Mouse (Mus musculus) bone marrow macrophage, adult 2 months (primary cell): Measurements from ENCODE around the gene Zfp800. TPM values are rescaled to one million over a fixed set of nuclear protein-coding genes. Genes with fewer than 3 reads are reported as not detected.

Source experiments
- H3K27ac ChIP-seq: 2 replicates; pipeline ENCODE4 v1.5.1; 2012; ENCODE audit warnings: low read depth, low read length; ENCODE audit not compliant: insufficient read depth
- H3K4me1 ChIP-seq: 2 replicates; pipeline ENCODE4 v1.6.1; 2012; ENCODE audit warnings: low read length; ENCODE audit not compliant: control insufficient read depth, insufficient read depth
- H3K4me3 ChIP-seq: 2 replicates; pipeline ENCODE4 v1.5.1; 2012; ENCODE audit warnings: mild to moderate bottlenecking, low read length, moderate library complexity; ENCODE audit not compliant: insufficient read depth
- CTCF ChIP-seq: IDR thresholded peaks from 2 replicates; pipeline ENCODE4 v1.5.1; 2012; ENCODE audit warnings: low read depth, mild to moderate bottlenecking, low read length, moderate library complexity
- POLR2A ChIP-seq: IDR thresholded peaks from 2 replicates; pipeline ENCODE4 v1.6.1; 2012; ENCODE audit warnings: mild to moderate bottlenecking, low read depth, low read length, borderline replicate concordance
- polyA plus RNA-seq: library from polyadenylated mRNA; stranded (reverse); fragments of >200 nt; gene quantifications from 2 replicates; pipeline ENCODE4 v1.2.4, GENCODE M21; 2012; ENCODE audit not compliant: missing spikeins, insufficient read depth, insufficient read length

Zfp800 gene
- polyA plus RNA-seq, 1 experiment: 15.5 TPM

GRCm38 (mm10) chr6:28396853-28397457 is 850 bp downstream of the Zfp800 start:
- TF ChIP-seq CTCF (no peak), POLR2A (no peak)
- H3K4me1 ChIP-seq: no peaks in the 10 kb centered on the region
- no peak overlapping the region for H3K27ac ChIP-seq
- H3K4me3 ChIP-seq: peak overlapping the region; percentile 56; the same call in 1 of the 2 replicates

GRCm38 (mm10) chr6:28396051-28396852 is 1.6 kb downstream of the Zfp800 start:
- H3K4me3 ChIP-seq: no peak overlapping the region
- H3K27ac ChIP-seq: no peak overlapping the region
- no peaks in the 10 kb centered on the region for H3K4me1 ChIP-seq
- TF ChIP-seq CTCF (no peak), POLR2A (no peak)

DNA sequence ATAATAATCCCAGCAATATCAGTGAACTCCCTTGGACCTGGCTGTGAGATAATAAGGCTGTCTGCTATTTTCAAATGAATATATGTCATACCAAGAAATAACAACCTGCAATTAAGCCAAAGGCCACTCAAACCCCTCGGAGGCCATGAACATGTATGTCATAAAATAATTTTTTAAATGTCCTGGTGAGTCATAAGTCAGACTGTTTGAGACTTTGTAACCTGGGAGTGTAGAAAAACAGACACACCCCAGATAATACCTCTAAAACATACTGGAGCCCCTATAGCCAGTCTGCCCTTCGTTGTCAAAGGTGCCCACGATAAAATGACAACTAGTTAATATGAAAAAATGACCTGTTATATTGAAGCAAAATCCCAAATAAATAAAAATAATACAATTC is 8.8 kb downstream of the Zfp800 start:
- Histone ChIP-seq H3K27ac (no peak overlapping the region), H3K4me1 (no peaks in the 10 kb centered on the region), H3K4me3 (no peak overlapping the region)
- TF ChIP-seq POLR2A: no peak

GRCm38 (mm10) chr6:28385169-28385568 is 12.6 kb downstream of the Zfp800 start:
- H3K4me3 ChIP-seq: no peak overlapping the region
- no peak overlapping the region for H3K27ac ChIP-seq
- H3K4me1 ChIP-seq: no peaks in the 10 kb centered on the region
- no peak for TF ChIP-seq CTCF

DNA sequence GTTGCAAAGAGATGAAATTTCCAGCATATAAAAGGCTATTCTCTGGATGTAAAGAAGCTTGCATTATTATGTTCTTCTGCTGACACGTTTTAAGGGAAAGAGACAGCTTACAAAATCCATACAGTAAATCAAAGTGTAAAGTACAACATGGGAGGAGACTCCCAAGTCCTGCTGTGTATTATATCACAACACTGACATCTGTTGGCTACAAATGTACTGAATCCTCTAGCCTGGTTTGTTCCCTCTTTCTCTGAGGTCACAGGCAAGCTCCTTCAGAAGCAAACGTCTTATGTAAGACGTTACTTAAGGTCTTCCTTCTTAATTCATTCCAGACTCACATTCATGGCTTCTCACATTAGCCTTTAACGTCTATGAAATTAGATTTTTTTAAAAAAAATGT is 15.8 kb downstream of the Zfp800 start:
- Histone ChIP-seq H3K4me3 (no peak overlapping the region), H3K4me1 (no peaks in the 10 kb centered on the region), H3K27ac (no peak overlapping the region)
- TF ChIP-seq CTCF: no peak
- TF ChIP-seq POLR2A: no peak

- Histone ChIP-seq H3K4me3 (no peak overlapping the region), H3K4me1 (no peaks in the 10 kb centered on the region), H3K27ac (no peak overlapping the region)
- TF ChIP-seq POLR2A (no peak), CTCF (no peak)
Measured at GRCm38 (mm10) chr6:28369966-28370683, 27.7 kb downstream of the Zfp800 start.

- TF ChIP-seq CTCF (no peak), POLR2A (no peak)
Measured at GRCm38 (mm10) chr6:28367575-28367974, 30.2 kb downstream of the Zfp800 start.

GRCm38 (mm10) chr6:28351066-28351465 is 46.7 kb downstream of the Zfp800 start:
- Histone ChIP-seq H3K4me3 (no peak overlapping the region), H3K27ac (no peak overlapping the region), H3K4me1 (no peaks in the 10 kb centered on the region)
- TF ChIP-seq CTCF (no peak), POLR2A (no peak)

More at GRCm38 (mm10) chr6:28367575-28367974, 30.2 kb downstream of the Zfp800 start:
- no peaks in the 10 kb centered on the region for H3K4me1 ChIP-seq
- no peak overlapping the region for H3K4me3 ChIP-seq
- H3K27ac ChIP-seq: no peak overlapping the region

DNA sequence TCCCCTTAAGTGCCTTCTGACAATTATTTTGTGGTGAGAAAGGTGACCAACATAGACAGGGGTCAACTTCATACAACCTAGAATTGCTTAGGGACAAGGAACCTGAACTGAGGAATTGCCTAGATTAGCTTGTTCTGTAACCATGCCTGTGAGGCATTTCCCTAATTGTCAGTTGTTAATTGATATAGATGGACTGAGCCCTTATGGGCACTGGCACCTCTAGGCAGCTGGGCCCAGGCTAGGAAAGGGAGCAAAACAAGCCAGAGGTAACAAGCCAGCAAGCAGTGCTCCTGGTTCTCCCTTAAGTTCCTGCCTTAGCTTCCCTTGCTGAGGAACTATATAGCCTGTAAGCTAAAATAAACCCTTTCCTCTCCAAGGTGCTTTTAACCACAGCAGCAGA is 52.1 kb downstream of the Zfp800 start:
- H3K4me1 ChIP-seq: peaks cover 4% of the 10 kb centered on the region
- no peak overlapping the region for H3K4me3 ChIP-seq
- TF ChIP-seq CTCF: no peak
- TF ChIP-seq POLR2A: no peak
- H3K27ac ChIP-seq: no peak overlapping the region

DNA sequence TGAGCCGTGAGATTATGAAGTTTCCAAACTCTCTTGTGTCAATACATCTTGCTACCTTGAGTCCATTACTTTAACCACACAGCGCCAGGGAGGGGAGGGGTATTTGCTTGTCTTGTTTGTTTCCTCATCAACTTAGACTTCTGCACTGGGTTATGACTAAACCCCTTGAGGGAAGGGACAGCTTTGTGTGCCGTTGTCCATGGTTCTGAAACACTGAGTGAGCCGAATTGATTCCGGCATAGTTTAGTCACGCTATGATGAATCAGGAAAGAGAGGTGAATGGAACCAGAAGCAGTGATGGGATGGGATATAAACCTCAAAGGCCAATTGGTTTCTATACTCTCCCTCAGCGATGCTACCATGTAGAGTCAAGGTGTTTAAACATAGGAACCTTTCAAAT is 52.6 kb downstream of the Zfp800 start:
- Histone ChIP-seq H3K4me1 (peaks cover 4% of the 10 kb centered on the region), H3K4me3 (no peak overlapping the region), H3K27ac (no peak overlapping the region)
- TF ChIP-seq POLR2A (no peak), CTCF (no peak)

GRCm38 (mm10) chr6:28342863-28343262 is 54.9 kb downstream of the Zfp800 start:
- Histone ChIP-seq H3K27ac (no peak overlapping the region), H3K4me3 (no peak overlapping the region), H3K4me1 (peaks cover 4% of the 10 kb centered on the region)
- no peak for TF ChIP-seq CTCF
